Mouse (Mus musculus) kidney, adult 11 months (tissue): Measurements from ENCODE around the gene Adat1.
A peak's percentile ranks its signal among the peaks of the same experiment; 100 is the strongest.

Experiments
- DNase-seq: peaks from one replicate; pipeline ENCODE4 v3.0.0; 2022

The Adat1 gene

GRCm38 (mm10) chr8:111967246-111967870 lies 24.7 kb downstream of the Adat1 start:
- no peak for DNase-seq

- DNase-seq: no peak
Measured at GRCm38 (mm10) chr8:111964849-111965561, 27.1 kb downstream of the Adat1 start.

GRCm38 (mm10) chr8:111964351-111964750 lies 27.8 kb downstream of the Adat1 start:
- no peak for DNase-seq

- no peak for DNase-seq
Measured at GRCm38 (mm10) chr8:111963546-111963945, 28.6 kb downstream of the Adat1 start.

GRCm38 (mm10) chr8:111963091-111963490 lies 29.0 kb downstream of the Adat1 start:
- no peak for DNase-seq

GRCm38 (mm10) chr8:111962589-111962988 lies 29.5 kb downstream of the Adat1 start:
- no peak for DNase-seq

- DNase-seq: no peak
Measured at GRCm38 (mm10) chr8:111961330-111961729, 30.8 kb downstream of the Adat1 start.

GRCm38 (mm10) chr8:111960591-111961321 lies 31.3 kb downstream of the Adat1 start:
- no peak for DNase-seq

- DNase-seq: no peak
Measured at GRCm38 (mm10) chr8:111957231-111957630, 34.9 kb downstream of the Adat1 start.

GRCm38 (mm10) chr8:111955879-111956278 lies 36.2 kb downstream of the Adat1 start:
- DNase-seq: no peak

- DNase-seq: no peak
Measured at GRCm38 (mm10) chr8:111954844-111955594, 37.1 kb downstream of the Adat1 start.

GRCm38 (mm10) chr8:111951936-111952335 lies 40.2 kb downstream of the Adat1 start:
- DNase-seq: no peak

GRCm38 (mm10) chr8:111951317-111951716 lies 40.8 kb downstream of the Adat1 start:
- DNase-seq: no peak

GRCm38 (mm10) chr8:111950846-111951245 lies 41.3 kb downstream of the Adat1 start:
- no peak for DNase-seq

GRCm38 (mm10) chr8:111947954-111948353 lies 44.1 kb downstream of the Adat1 start:
- DNase-seq: no peak

GRCm38 (mm10) chr8:111947144-111947543 lies 45.0 kb downstream of the Adat1 start:
- no peak for DNase-seq

- no peak for DNase-seq
Measured at GRCm38 (mm10) chr8:111943544-111943943, 48.6 kb downstream of the Adat1 start.

- DNase-seq: peak; percentile 47
Measured at GRCm38 (mm10) chr8:111941101-111941454, 51.0 kb downstream of the Adat1 start.

- peak; percentile 98 for DNase-seq
Measured at GRCm38 (mm10) chr8:111940171-111941100, 51.7 kb downstream of the Adat1 start, which contains the start of gene Gabarapl2. Gene Gabarapl2, plus strand, starts transcription at chr8:111940703.

GRCm38 (mm10) chr8:111939516-111940142 lies 52.5 kb downstream of the Adat1 start:
- peak; percentile 86 for DNase-seq
